Mouse (Mus musculus) right cerebral cortex, postnatal 10 days (tissue): ENCODE data around the gene Auts2.

Experiments used
- DNase-seq, 2 experiments: peaks; one replicate each; pipeline ENCODE4 v3.0.0; 2021; ENCODE audit warnings: low spot score in 2 of 2

Gene Auts2

DNA sequence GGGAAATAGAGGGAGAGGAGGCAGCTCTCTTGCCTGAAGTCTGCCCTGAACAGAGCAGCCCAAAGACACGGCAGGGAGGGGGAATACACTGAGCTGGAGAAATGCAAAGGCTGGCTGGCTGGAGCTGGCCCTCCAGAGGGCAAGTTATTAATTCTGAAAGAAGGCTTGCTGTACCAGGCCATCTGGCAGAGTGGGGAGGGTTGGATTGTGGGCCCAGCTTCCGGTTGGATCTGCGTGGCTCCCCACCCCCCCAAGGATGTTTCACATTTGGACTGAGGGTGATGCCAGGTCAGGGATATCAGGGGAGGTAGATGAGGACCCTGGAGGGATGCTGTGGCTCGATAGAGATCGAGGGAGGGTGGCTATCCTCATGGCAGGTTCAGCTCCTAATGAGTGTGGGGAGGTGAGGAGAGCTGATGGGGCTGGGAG lies 968.0 kb downstream of the Auts2 start:
- no peak for DNase-seq

DNA sequence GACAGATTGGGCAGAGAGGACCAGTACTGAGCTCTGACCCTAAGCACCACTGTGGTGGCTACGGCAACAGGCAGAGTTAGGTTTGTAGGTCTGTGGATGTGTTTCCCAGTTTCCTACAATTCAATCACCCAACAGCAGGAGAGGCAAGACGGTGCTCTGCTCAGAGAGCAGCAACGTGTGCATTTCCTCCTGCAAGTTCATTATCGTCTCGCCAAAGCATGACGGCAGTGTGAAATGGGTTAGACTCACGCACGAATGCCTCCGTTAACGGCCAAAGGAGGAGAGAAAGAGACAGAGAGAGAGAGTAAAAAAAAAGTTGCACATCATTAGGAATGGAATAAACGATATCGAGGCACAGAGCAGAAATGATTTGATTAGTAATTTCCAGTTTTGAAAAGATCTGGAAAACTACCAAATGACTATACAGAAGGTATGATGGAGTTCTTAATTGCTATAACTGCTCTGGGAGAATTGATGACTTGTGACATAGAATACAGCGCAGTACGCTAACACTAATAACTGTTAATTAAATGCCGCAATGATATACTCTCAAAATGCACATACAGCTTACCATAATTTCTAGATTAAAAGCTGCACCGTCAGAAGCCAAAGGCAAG lies 968.6 kb downstream of the Auts2 start:
- DNase-seq: no peak

- peak; percentile 52 to 56 for DNase-seq
Observed at GRCm38 (mm10) chr5:131573296-131574177, 969.6 kb downstream of the Auts2 start.

DNA sequence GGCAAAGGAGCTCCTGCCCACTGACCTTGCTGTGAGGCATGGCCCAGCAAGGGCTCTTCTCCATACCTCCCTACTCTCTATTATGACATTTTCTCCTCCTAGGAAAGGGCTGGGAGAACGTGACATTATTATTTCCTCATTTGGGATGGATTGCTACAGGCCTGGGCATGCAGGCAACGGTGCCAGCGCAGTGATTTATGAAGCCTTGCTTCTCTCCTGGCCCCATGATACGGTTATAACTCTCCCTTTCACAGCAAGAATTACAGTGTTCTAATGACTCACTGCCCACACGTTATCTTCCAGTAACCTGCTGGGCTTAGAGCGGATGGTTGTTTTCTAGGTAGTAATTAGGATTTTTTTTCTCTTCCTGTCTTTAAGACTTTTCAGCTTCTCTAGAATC lies 977.1 kb downstream of the Auts2 start:
- DNase-seq: no peak

DNA sequence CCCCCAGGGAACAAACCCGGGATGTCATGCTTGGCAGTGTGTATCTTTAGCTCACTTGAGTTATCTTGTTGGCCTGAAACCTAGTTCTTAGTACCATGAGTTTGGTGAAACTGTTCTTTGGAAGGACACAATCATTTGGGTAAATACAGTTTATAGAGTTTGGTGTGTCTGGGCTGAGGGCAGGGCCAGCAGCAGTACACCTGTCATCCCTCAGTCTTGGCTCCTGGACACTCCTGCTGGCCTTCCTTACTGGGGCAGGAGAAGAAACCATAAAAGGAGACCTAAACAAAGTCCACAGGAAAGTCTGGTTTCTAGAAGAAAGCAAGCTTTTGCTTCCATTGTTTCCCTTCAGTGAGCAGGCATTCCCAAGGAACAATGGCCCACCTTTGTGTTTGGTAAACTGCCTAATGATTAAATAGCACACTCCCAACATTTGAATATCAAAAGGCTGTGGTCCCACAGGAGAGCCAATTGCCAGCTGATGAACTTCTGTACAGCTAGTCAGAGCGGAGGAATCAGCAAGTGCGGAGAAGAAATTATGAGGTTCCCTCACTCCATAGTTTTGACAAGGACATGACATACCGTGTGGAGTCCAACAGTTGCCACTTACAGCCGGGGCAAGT lies 979.4 kb downstream of the Auts2 start:
- no peak for DNase-seq

DNA sequence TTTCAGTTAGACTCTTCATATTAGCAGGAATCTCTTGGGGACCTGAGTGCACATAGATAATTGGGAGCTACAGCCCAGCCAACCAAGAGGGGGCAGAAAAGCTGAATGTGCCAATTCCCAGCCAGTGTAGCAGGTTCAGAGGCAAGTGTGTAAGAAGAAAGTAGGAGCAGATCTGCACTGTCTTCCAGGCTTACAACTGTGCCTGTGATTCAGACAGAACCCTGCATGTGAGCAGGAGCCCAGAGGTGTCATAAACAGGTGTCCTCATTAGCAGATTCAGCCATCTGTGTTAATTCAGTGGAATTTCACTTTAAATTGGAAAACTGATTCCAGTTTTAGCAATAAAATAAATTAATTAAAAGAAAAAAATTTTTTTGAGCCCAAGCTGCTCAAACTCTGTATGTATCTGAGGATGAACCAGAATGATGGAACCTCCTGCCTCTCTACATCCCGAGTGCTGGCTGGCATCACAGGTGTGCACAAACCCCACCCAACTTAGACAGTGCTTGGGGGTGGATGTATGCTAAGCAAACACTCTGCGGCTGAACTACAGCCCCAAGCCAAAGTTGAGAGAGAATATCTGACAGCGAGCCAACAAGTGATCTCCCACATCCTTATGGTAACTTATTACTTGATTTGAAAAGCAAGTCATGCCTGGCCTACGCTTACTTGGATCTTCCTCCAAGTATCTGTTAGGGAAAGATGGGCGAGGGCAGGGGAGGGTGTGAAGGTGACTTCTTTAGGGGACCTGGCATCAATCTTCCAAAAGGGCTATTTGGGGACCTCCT lies 982.2 kb downstream of the Auts2 start:
- DNase-seq: no peak

- DNase-seq: no peak
Observed at GRCm38 (mm10) chr5:131558403-131559174, 984.6 kb downstream of the Auts2 start.

- DNase-seq: no peak
Observed at GRCm38 (mm10) chr5:131557591-131558385, 985.4 kb downstream of the Auts2 start.

DNA sequence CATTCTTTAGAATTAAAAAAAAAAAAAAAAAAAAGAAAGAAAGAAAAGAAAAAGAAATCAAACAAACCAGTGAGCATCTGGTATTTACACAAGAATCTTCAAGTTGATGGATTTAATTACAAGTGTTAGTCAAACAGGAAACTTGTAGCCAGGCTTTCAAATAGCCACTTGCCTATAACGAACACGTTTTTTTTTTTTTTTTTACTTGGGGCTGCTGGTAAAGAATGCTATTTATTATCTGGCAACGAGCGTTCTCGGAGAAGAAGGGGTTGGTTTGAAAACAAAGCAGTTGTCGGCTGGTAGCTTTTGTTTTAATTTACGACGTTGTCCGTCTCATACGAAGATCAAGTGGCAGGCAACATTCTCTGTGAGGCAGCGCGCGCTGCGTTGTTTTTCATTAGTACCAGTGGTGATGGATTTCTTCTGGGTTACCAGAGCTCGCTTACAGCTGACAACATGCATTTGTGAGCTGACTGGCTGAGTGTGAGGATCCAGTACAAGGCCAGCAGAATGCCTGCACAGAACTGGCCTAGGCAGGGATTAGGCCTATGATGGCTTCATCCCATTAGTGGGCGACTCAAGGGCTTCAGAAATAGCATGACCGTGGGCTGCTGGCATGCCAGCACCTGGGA lies 994.1 kb downstream of the Auts2 start:
- DNase-seq: no peak

GRCm38 (mm10) chr5:131547926-131548325 lies 995.2 kb downstream of the Auts2 start:
- no peak for DNase-seq

- DNase-seq: no peak
Observed at GRCm38 (mm10) chr5:131546414-131546813, 996.7 kb downstream of the Auts2 start.

DNA sequence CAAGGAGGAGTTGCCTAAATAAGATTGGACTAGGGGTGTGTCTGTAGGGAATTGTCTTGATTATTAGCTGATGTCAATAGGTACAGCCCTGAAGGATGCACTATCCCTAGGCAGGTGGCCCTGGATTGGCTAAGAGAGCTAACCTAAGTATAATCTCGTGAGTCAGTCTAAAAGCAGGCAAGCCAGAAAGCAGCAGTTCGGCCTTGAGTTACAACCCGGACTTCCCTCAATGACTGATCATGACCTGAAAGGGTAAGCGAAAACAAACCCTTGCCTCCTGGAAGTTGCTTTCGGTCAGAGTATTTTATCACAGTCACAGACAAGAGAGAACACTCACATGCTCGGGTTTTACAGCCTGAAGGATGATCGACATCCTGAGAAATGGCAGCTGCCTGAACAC lies 998.8 kb downstream of the Auts2 start:
- no peak for DNase-seq

GRCm38 (mm10) chr5:131538311-131538915 lies 1004.7 kb downstream of the Auts2 start:
- peak; percentile 78 for DNase-seq

DNA sequence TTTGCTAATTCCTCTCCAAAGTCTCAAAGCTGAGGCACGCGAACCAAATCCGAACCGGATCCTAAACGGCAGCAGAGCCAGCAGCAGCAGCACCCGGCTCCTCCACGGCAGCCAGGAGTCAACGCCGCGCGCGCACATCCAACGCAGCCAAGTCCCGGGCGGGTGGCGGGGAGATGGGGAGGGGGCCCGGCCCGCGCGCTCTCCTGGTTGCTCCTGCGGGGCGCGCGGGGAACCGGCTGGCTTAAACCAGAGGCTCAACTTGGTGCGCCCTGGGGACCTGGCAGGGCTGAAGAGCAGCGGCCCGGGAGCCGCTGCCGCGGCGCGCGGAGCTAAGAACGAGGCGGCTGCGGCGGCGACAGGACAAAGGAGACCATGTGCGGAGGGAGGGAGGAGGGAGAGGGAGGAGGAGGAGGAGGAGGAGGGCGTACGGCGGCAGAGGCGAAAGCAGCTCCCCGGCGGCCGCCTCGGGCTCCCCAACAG lies 1005.3 kb downstream of the Auts2 start:
- DNase-seq: peak; percentile 65 to 73

DNA sequence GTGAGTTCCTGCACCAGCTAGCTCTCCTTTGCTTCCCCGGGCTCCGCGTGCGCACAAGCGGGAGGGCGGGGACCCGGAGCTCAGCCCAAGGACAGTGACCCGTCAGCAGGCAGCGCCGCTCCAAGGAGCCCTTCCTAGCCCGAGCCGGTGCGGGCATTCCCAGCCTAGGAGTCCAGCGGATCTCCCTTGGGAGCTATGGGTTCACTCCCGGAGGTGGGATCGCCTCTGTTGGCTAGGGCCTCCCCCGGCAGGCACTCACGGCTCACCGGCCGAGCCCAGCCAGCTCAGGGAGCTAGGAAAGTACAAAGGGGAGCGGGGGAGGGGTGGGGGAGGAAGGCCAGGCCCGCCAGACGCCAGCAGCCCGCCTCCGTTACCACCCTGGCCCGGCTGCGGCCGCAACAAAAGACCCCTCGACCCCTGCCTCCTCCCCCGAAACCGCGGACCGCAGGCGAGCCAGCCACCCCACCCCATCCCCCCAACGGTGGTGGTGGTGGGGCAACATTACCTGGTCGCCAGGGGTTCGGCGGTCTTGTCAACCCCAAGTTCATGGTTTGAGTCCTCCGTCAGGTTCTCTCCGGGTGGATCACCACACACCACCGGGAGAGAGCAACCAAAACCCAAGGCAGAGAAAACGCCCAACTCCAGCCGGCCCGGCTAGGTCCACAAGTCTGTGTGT lies 1005.9 kb downstream of the Auts2 start:
- DNase-seq: peak in 1 of 2 experiments; percentile 63

DNA sequence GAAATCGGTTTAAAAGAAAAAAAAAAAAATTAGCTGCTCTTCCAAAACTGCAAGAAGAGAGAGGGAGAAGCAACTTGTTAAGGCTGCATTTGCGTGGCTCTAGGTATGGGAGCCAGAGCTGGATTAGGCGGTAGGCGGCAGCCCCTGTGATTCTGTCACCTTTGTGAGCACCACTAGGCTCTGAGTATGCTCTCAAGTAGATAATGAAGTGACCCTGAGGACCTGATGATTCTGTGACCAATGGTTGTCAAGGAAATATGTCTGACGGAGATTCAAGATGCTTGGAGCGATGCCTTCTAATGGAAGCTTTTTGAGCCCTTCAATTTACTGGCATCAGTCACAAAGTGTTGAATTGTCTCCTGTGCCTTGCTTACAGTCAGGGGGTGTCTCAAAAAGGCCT lies 1007.4 kb downstream of the Auts2 start:
- DNase-seq: no peak

DNA sequence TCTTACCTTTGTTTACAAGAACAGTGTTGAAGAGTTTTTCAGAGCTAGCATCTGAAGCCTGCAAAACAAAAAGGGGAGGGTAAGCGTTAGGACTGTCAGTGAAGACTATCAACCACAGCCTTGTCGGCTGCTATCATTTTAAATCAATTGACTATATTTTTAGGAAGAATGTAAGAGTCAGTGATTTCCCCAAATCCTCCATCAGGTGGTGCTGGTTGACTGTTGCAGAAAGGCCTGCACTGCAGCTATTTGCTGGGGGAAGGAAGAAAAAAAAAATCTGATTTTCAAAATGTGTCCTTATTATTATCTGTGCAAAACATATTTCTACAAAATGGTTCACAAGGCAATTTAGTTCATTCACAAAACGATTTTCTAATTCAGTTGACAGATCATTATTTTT lies 1009.3 kb downstream of the Auts2 start:
- DNase-seq: peak; percentile 68 to 81

- DNase-seq: no peak
Observed at GRCm38 (mm10) chr5:131531744-131532552, 1011.2 kb downstream of the Auts2 start.
